Comparison of ENCODE assay signal across 1 mouse cellular context in the genomic region with DNA sequence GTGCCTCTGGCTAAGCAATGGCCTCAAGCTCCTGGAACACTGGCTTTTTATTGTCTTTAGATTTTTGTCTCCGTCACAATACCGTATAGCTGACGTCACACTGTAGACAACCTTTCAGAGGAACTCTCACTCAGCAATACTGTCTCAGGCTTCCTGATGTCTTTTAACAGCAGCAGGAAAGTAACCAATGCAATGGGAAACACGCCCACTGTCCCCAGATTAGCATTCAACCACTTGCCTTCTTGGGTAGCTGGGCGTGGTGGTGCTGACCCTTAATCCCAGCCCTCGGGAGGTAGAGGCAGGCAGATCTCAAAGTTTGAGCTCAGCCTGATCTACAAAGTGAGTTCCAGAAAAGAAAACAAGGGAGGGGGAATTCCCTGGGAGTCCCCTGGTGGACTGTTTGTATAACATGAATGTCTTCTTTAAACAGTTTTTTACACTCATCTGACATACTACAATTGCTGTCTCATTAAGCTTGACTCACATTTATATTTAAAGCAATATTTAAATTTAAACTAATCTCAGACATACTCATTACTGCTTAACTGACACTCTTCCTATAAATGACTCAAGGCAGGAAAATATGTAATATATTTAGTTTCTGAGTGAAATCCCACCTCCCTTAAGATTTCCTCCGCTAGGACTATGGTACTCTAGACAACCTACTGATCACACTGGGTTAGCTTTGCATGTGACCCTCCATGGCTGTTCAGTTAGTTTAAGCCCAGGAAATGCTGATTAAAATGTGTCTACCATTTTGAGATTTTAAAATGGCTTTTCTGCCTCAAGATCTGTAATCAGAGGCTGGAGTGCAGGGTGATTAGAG.
TF ChIP-seq lines count a peak whose summit lies in the region.

No protein-coding gene starts in this region.

TF ChIP-seq in CH12.LX, 34 proteins besides CTCF, POLR2A, EP300 and RAD21 (continued from another document):
- TF ChIP-seq BHLHE40 (IDR thresholded peaks at IDR 0.05; ENCODE audit: low read depth, low read length): no peak
- 0 out of 2 replicates have a peak, but pooled peaks have one; percentile 2 for TF ChIP-seq IRF4 (IDR thresholded peaks at IDR 0.05; ENCODE audit: low read depth, low read length)
